Mouse (Mus musculus): ENCODE measurements around the gene Dhx33. TPM values are rescaled to one million over a fixed set of nuclear protein-coding genes. Genes with fewer than 3 reads are reported as not detected.

Gene Dhx33
- polyA plus RNA-seq, 1 experiment = 14.9 TPM

GRCm38 (mm10) chr11:71032070-71032469 is 27.8 kb upstream of the Dhx33 start:
- Histone ChIP-seq H3K4me3 (ENCODE audit: insufficient read depth, poor library complexity, severe bottlenecking) (no peak overlapping the region), H3ac (ENCODE audit: control insufficient read depth, insufficient read length, low read depth) (no peak overlapping the region), H3K79me2 (ENCODE audit: control insufficient read depth, insufficient read depth) (no peaks in the 10 kb centered on the region), H3K79me3 (ENCODE audit: low read depth) (peaks cover 5% of the 10 kb centered on the region), H3K36me3 (ENCODE audit: control insufficient read depth, insufficient read depth) (peaks cover 23% of the 10 kb centered on the region), H3K27me3 (ENCODE audit: control insufficient read depth, insufficient read depth, insufficient read length) (no peaks in the 10 kb centered on the region)
- no peak for TF ChIP-seq MYOD1 (IDR thresholded peaks at IDR 0.05; ENCODE audit: control insufficient read depth, insufficient read length, low read depth)
- TF ChIP-seq CTCF (IDR thresholded peaks at IDR 0.05; ENCODE audit: control insufficient read depth, insufficient read depth, insufficient read length) = no peak

GRCm38 (mm10) chr11:71029403-71030118 is 25.3 kb upstream of the Dhx33 start:
- Histone ChIP-seq H3ac (ENCODE audit: control insufficient read depth, insufficient read length, low read depth) (no peak overlapping the region), H3K27me3 (ENCODE audit: control insufficient read depth, insufficient read depth, insufficient read length) (no peaks in the 10 kb centered on the region)

DNA sequence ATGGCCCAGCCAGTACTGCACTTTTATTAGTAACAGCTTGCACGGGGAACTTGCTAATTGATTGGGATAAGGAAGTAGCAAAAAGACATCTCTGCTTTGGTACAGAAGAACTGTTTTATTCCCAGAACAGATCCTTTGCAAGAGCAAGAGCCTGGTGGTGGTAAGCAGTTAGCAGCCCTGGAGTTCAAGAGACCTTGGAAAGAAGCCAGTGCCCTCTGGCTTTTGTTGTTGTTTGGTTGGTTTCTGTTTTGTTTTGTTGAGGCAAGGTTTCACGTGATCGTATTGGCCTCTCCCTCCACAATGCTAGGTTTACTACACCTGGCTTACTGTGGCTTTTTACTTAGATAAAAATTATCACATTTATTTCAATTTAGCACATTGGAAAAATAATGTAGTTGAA is 24.0 kb upstream of the Dhx33 start:
- TF ChIP-seq CTCF (IDR thresholded peaks at IDR 0.05; ENCODE audit: control insufficient read depth, insufficient read depth, insufficient read length) (no peak), MYOD1 (IDR thresholded peaks at IDR 0.05; ENCODE audit: control insufficient read depth, insufficient read length, low read depth) (no peak), MAX (IDR thresholded peaks at IDR 0.05) (no peak), MYOG (IDR thresholded peaks at IDR 0.05; ENCODE audit: control insufficient read depth, extremely low read depth, insufficient read length) (no peak), USF1 (IDR thresholded peaks at IDR 0.05; ENCODE audit: low read depth) (no peak), FOSL1 (IDR thresholded peaks at IDR 0.05; ENCODE audit: insufficient read depth, low read length, poor library complexity, severe bottlenecking) (no peak), CEBPB (IDR thresholded peaks at IDR 0.05; ENCODE audit: low read depth) (no peak)
- H3K36me3 ChIP-seq (ENCODE audit: control insufficient read depth, insufficient read depth) = peaks cover 61% of the 10 kb centered on the region

More at GRCm38 (mm10) chr11:71029403-71030118, 25.3 kb upstream of the Dhx33 start:
- no peak overlapping the region for H3K4me3 ChIP-seq (ENCODE audit: insufficient read depth, poor library complexity, severe bottlenecking)
- peaks cover 48% of the 10 kb centered on the region for H3K36me3 ChIP-seq (ENCODE audit: control insufficient read depth, insufficient read depth)
- peaks cover 25% of the 10 kb centered on the region for H3K79me2 ChIP-seq (ENCODE audit: control insufficient read depth, insufficient read depth)
- H3K79me3 ChIP-seq (ENCODE audit: low read depth) = peaks cover 14% of the 10 kb centered on the region
- no peak for TF ChIP-seq MAX (IDR thresholded peaks at IDR 0.05)
- no peak for TF ChIP-seq CEBPB (IDR thresholded peaks at IDR 0.05; ENCODE audit: low read depth)
- no peak for TF ChIP-seq USF1 (IDR thresholded peaks at IDR 0.05; ENCODE audit: low read depth)
- TF ChIP-seq MYOD1 (IDR thresholded peaks at IDR 0.05; ENCODE audit: control insufficient read depth, insufficient read length, low read depth) = no peak
- TF ChIP-seq FOSL1 (IDR thresholded peaks at IDR 0.05; ENCODE audit: insufficient read depth, low read length, poor library complexity, severe bottlenecking) = no peak
- TF ChIP-seq MYOG (IDR thresholded peaks at IDR 0.05; ENCODE audit: control insufficient read depth, extremely low read depth, insufficient read length) = no peak
- TF ChIP-seq CTCF (IDR thresholded peaks at IDR 0.05; ENCODE audit: control insufficient read depth, insufficient read depth, insufficient read length) = no peak

GRCm38 (mm10) chr11:71019201-71020068 is 15.2 kb upstream of the Dhx33 start, which contains the start of the genes Mis12 and Derl2:
Gene Mis12 (plus strand): TSS chr11:71019611.
Gene Derl2 (minus strand): TSS chr11:71019841.
- TF ChIP-seq USF1 (IDR thresholded peaks at IDR 0.05; ENCODE audit: low read depth) (no peak), CTCF (IDR thresholded peaks at IDR 0.05; ENCODE audit: control insufficient read depth, insufficient read depth, insufficient read length) (no peak), MAX (IDR thresholded peaks at IDR 0.05) (no peak), MYOD1 (IDR thresholded peaks at IDR 0.05; ENCODE audit: control insufficient read depth, insufficient read length, low read depth) (no peak), MYOG (IDR thresholded peaks at IDR 0.05; ENCODE audit: control insufficient read depth, extremely low read depth, insufficient read length) (no peak), CEBPB (IDR thresholded peaks at IDR 0.05; ENCODE audit: low read depth) (no peak), FOSL1 (IDR thresholded peaks at IDR 0.05; ENCODE audit: insufficient read depth, low read length, poor library complexity, severe bottlenecking) (no peak)

More for the DNA sequence above, 24.0 kb upstream of the Dhx33 start:
- H3K4me3 ChIP-seq (ENCODE audit: insufficient read depth, poor library complexity, severe bottlenecking) = no peak overlapping the region
- peaks cover 27% of the 10 kb centered on the region for H3K79me3 ChIP-seq (ENCODE audit: low read depth)
- peaks cover 38% of the 10 kb centered on the region for H3K79me2 ChIP-seq (ENCODE audit: control insufficient read depth, insufficient read depth)
- H3K27me3 ChIP-seq (ENCODE audit: control insufficient read depth, insufficient read depth, insufficient read length) = no peaks in the 10 kb centered on the region
- H3ac ChIP-seq (ENCODE audit: control insufficient read depth, insufficient read length, low read depth) = no peak overlapping the region

GRCm38 (mm10) chr11:71018416-71019200 is 14.4 kb upstream of the Dhx33 start:
- H3ac ChIP-seq (ENCODE audit: control insufficient read depth, insufficient read length, low read depth) = peak overlapping the region; percentile 94
- H3K27me3 ChIP-seq (ENCODE audit: control insufficient read depth, insufficient read depth, insufficient read length) = no peaks in the 10 kb centered on the region
- peak overlapping the region; percentile 72 for H3K4me3 ChIP-seq (ENCODE audit: insufficient read depth, poor library complexity, severe bottlenecking)
- peaks cover 92% of the 10 kb centered on the region for H3K79me2 ChIP-seq (ENCODE audit: control insufficient read depth, insufficient read depth)
- H3K36me3 ChIP-seq (ENCODE audit: control insufficient read depth, insufficient read depth) = peaks cover 45% of the 10 kb centered on the region
- peak; percentile 60 for TF ChIP-seq CEBPB (IDR thresholded peaks at IDR 0.05; ENCODE audit: low read depth)
- TF ChIP-seq USF1 (IDR thresholded peaks at IDR 0.05; ENCODE audit: low read depth) = peak; percentile 87
- TF ChIP-seq MYOG (IDR thresholded peaks at IDR 0.05; ENCODE audit: control insufficient read depth, extremely low read depth, insufficient read length) = no peak
- TF ChIP-seq CTCF (IDR thresholded peaks at IDR 0.05; ENCODE audit: control insufficient read depth, insufficient read depth, insufficient read length) = no peak
- TF ChIP-seq MYOD1 (IDR thresholded peaks at IDR 0.05; ENCODE audit: control insufficient read depth, insufficient read length, low read depth) = no peak
- TF ChIP-seq MAX (IDR thresholded peaks at IDR 0.05) = no peak
- peaks cover 72% of the 10 kb centered on the region for H3K79me3 ChIP-seq (ENCODE audit: low read depth)

More at GRCm38 (mm10) chr11:71019201-71020068, 15.2 kb upstream of the Dhx33 start, which contains the start of the genes Mis12 and Derl2:
- H3K36me3 ChIP-seq (ENCODE audit: control insufficient read depth, insufficient read depth) = peaks cover 45% of the 10 kb centered on the region
- H3ac ChIP-seq (ENCODE audit: control insufficient read depth, insufficient read length, low read depth) = peak within 1 kb of the TSS; percentile 94
- peaks cover 95% of the 10 kb centered on the region for H3K79me2 ChIP-seq (ENCODE audit: control insufficient read depth, insufficient read depth)
- peaks cover 78% of the 10 kb centered on the region for H3K79me3 ChIP-seq (ENCODE audit: low read depth)
- H3K4me3 ChIP-seq (ENCODE audit: insufficient read depth, poor library complexity, severe bottlenecking) = peak within 1 kb of the TSS; percentile 82
- H3K27me3 ChIP-seq (ENCODE audit: control insufficient read depth, insufficient read depth, insufficient read length) = no peaks in the 10 kb centered on the region
